Mouse (Mus musculus): Measurements from ENCODE around the gene Apobec4. TPM values are rescaled to one million over a fixed set of nuclear protein-coding genes. Genes with fewer than 3 reads are reported as not detected.

Apobec4 gene
- polyA plus RNA-seq, 1 experiment from 2014 or later, result 0.12 TPM

DNA sequence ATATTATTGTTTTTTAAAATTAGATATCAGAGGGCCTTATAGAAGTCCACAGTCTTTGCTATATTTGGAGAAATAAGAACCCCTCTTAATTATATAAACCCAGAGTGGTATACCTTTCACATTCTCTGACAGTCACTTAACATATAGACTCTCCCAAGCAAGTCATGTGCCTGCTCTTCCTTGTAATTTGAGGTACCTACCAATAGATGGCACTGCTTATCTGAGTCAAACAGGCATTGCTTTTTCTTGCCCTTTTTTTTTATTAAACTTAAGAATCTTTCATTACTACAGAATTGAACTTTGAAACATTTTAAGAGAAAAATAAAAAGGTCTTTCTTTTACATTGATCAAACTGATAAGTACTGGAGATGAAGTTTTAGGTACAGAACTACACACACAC lies 26.1 kb upstream of the Apobec4 start:
- ATAC-seq (ENCODE audit: borderline replicate concordance, extremely low read depth, low FRiP score, low TSS enrichment), result no peak
- H3K4me2 ChIP-seq, result no peak overlapping the region

DNA sequence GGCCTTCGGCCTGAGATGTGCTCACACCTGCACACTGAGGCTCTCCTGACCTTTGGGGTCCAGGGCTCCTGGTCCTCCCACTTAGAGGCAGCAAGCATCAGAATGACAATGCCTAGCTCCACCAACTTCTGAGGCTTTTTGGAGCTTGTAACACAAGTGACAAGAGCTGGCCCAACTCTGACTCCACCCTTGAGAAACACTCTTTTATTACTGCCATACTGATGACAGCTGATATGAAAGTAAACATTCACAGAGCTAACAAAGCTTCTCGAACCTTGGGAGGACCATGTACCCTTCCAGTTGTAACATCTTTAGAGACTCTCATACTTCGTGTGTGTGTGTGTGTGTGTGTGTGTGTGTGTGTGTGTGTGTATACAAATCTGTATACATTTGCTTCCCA lies 24.3 kb upstream of the Apobec4 start:
- H3K27me3 ChIP-seq, result no peaks in the 10 kb centered on the region
- no peak overlapping the region for H3K4me3 ChIP-seq
- 47% methylated on average over 3 of the region's 3 CpGs for WGBS
- H3K4me1 ChIP-seq, result peaks cover 5% of the 10 kb centered on the region; the same call in 1 of the 2 replicates
- H3K36me3 ChIP-seq, result no peaks in the 10 kb centered on the region
- ATAC-seq (ENCODE audit: borderline replicate concordance, extremely low read depth, low FRiP score, low TSS enrichment), result no peak
- no peak overlapping the region for H3K9ac ChIP-seq
- no peak overlapping the region for H3K27ac ChIP-seq
- no peaks in the 10 kb centered on the region for H3K9me3 ChIP-seq
- no peak overlapping the region for H3K4me2 ChIP-seq

More for the DNA sequence above, 26.1 kb upstream of the Apobec4 start:
- H3K36me3 ChIP-seq, result no peaks in the 10 kb centered on the region
- H3K27ac ChIP-seq, result no peak overlapping the region
- no peaks in the 10 kb centered on the region for H3K9me3 ChIP-seq
- H3K4me1 ChIP-seq, result peaks cover 5% of the 10 kb centered on the region; the same call in 1 of the 2 replicates
- H3K4me3 ChIP-seq, result no peak overlapping the region
- H3K9ac ChIP-seq, result no peak overlapping the region
- no peaks in the 10 kb centered on the region for H3K27me3 ChIP-seq

DNA sequence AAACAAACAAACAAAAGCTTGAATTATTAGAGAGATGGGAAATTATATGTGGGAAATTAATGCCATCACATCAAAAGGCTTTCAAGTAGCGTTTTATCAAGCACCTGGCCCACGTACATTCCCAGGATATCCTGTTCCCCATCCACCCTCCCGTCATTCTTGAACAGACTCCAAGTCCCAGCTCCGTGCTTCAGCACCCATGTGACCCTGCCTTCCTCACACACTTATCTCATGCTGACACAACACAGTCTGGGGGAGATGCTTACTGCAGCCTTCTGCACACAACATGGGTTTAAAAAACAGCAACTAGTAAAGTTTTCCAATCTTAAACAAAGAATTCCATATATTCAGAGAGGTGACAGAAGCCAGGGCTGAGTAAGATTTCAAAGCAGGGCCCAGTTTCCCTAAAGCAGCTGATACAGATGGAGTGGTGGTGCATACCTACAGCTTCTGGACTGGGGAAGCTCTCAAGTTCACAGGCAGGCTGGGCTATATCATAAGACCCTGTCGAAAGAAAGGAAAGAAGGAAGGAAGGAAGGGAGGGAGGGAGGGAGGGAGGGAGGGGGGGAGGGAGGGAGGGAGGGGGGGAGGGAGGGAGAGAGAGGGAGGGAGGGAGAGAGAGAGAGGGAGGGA lies 22.6 kb upstream of the Apobec4 start:
- Histone ChIP-seq H3K36me3 (no peaks in the 10 kb centered on the region), H3K27ac (no peak overlapping the region), H3K4me2 (no peak overlapping the region), H3K27me3 (no peaks in the 10 kb centered on the region), H3K9me3 (no peaks in the 10 kb centered on the region), H3K9ac (no peak overlapping the region), H3K4me1 (peaks cover 5% of the 10 kb centered on the region; the same call in 1 of the 2 replicates), H3K4me3 (no peak overlapping the region)
- no peak for ATAC-seq (ENCODE audit: borderline replicate concordance, extremely low read depth, low FRiP score, low TSS enrichment)
- 21% methylated on average over 4 of the region's 5 CpGs for WGBS

DNA sequence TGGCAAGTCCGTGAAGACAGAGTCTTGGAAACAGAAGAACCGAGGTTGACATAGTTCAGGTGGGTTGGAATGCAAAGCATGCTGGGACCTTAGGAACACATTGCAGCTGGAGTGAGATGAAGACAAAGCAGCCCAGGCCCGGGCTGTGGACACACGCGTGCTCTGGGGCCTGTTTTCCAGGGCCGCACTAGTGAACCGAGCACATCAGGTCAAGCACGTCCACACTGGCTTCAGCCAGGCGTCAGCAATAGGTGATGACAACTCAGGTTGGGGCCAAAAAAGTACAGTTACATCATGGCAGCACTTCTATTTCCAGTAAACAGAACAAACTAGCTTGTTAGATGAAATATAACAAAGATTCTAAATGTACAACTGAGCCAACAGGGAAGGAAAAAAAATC lies 11.6 kb upstream of the Apobec4 start:
- H3K4me1 ChIP-seq, result peaks cover 7% of the 10 kb centered on the region; the same call in 1 of the 2 replicates
- no peak overlapping the region for H3K4me3 ChIP-seq
- H3K36me3 ChIP-seq, result no peaks in the 10 kb centered on the region
- H3K9me3 ChIP-seq, result no peaks in the 10 kb centered on the region
- no peak overlapping the region for H3K27ac ChIP-seq
- WGBS, result 66% methylated on average over 9 of the region's 9 CpGs
- H3K27me3 ChIP-seq, result no peaks in the 10 kb centered on the region
- H3K4me2 ChIP-seq, result no peak overlapping the region
- H3K9ac ChIP-seq, result no peak overlapping the region
- no peak for ATAC-seq (ENCODE audit: borderline replicate concordance, extremely low read depth, low FRiP score, low TSS enrichment)

DNA sequence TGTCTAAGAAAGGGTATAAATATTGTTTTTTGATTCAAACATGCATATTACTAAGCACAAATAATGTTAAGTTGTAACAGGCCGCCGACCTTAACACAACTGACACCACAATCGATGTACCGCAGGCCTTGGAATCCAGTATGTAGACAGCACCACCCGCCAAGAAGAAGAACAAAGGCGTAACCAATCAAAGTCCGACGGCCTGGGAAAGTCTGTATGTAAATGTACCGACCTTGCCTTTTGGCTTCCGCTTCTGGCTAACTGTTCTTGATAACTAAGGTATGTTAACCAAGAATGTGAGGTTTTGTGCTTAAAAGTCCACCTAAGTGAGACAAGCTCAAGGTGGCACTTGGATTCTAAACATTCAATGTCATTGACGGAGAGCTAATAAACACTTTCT lies 11.0 kb upstream of the Apobec4 start:
- Histone ChIP-seq H3K27ac (no peak overlapping the region), H3K9ac (no peak overlapping the region), H3K27me3 (no peaks in the 10 kb centered on the region), H3K4me2 (no peak overlapping the region), H3K4me3 (no peak overlapping the region), H3K4me1 (peaks cover 7% of the 10 kb centered on the region; the same call in 1 of the 2 replicates), H3K36me3 (no peaks in the 10 kb centered on the region), H3K9me3 (no peaks in the 10 kb centered on the region)
- 87% methylated on average over 11 of the region's 11 CpGs for WGBS
- ATAC-seq (ENCODE audit: borderline replicate concordance, extremely low read depth, low FRiP score, low TSS enrichment), result no peak

DNA sequence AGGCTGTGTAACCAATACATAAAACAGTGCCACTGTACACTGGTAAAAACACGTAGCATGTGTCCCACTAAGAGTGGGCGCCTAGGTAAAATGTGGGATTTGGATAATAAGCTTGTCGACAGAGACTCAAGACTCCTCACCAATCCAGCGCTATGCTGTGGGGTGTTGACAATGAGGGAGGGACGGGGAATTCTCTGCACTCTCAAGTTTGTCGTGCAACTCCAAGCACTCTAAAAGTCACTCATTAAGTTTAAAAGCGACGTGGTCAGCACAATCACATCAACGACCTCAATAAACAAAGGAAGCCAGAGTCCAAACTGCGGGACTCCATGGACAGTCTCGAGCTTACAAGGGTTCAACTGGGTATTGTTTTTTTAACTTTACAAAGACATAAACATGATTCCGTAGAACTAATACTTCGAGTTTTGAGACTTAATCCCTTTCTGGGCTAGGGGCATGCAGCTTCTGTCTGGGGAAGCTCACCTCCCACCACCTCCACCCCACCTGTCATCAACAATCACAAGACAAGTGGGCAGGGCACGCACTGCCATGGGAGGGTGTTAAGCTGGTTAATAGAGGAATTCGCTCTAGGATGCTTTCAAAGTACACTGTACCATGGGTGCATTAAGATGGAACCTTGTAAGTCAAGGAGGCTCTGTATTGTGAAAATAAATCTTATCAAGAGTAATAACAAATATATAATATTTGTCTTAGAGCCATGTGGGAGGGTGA lies 7.1 kb upstream of the Apobec4 start:
- Histone ChIP-seq H3K36me3 (no peaks in the 10 kb centered on the region), H3K27ac (no peak overlapping the region), H3K4me3 (no peak overlapping the region), H3K4me2 (no peak overlapping the region), H3K4me1 (peaks cover 7% of the 10 kb centered on the region; the same call in 1 of the 2 replicates), H3K27me3 (no peaks in the 10 kb centered on the region), H3K9ac (no peak overlapping the region), H3K9me3 (no peaks in the 10 kb centered on the region)
- 36% methylated on average over 15 of the region's 15 CpGs for WGBS
- no peak for ATAC-seq (ENCODE audit: borderline replicate concordance, extremely low read depth, low FRiP score, low TSS enrichment)

DNA sequence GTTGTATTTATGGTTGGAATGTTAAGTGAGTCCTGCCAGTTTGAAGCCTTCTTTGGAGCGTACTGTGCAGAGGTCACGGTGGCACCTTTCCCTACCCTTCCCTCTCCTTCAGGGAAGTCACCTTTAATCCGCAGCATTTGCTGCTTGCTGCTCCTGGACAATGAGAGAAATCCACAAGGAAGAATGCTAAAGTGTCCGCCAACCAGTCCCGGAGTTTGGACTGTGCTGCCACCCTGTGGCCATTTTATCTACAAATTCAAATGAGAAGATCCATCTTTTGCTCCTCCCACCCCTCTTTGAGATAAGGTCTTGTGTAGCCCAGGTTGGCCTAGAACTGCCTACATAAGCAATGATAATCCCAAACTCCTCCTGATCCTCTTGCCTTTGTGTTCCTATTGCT lies 3.9 kb upstream of the Apobec4 start:
- Histone ChIP-seq H3K4me2 (no peak overlapping the region), H3K4me3 (no peak overlapping the region), H3K27ac (no peak overlapping the region), H3K4me1 (peaks cover 9% of the 10 kb centered on the region), H3K9me3 (no peaks in the 10 kb centered on the region), H3K9ac (no peak overlapping the region), H3K27me3 (no peaks in the 10 kb centered on the region), H3K36me3 (no peaks in the 10 kb centered on the region)
- 11% methylated on average over 5 of the region's 5 CpGs for WGBS
- ATAC-seq (ENCODE audit: borderline replicate concordance, extremely low read depth, low FRiP score, low TSS enrichment), result no peak

DNA sequence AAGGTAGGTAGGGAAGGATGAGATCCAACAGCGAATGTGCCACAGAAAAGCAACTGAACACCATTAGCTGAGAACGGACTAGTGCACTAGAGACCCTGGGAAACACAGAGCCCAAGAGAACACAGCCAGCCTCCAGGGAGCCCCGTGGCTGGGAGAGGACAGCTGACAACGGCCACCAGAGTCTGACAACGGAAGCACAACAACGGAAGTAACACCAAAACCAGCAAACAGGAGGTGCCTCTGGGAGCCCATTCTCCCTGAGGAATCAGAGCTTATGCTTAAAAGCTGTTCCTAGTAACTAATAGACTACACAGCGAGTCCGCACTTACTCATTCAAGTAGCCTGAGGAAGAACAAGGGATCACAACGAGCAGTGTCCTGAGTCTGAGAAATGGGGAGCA lies 1.1 kb upstream of the Apobec4 start:
- Histone ChIP-seq H3K4me2 (no peak overlapping the region), H3K4me3 (no peak overlapping the region), H3K36me3 (no peaks in the 10 kb centered on the region), H3K4me1 (peaks cover 2% of the 10 kb centered on the region; the same call in 1 of the 2 replicates), H3K9me3 (no peaks in the 10 kb centered on the region), H3K27me3 (no peaks in the 10 kb centered on the region), H3K9ac (no peak overlapping the region), H3K27ac (no peak overlapping the region)
- WGBS, result 61% methylated on average over 9 of the region's 9 CpGs
- ATAC-seq (ENCODE audit: borderline replicate concordance, extremely low read depth, low FRiP score, low TSS enrichment), result no peak

DNA sequence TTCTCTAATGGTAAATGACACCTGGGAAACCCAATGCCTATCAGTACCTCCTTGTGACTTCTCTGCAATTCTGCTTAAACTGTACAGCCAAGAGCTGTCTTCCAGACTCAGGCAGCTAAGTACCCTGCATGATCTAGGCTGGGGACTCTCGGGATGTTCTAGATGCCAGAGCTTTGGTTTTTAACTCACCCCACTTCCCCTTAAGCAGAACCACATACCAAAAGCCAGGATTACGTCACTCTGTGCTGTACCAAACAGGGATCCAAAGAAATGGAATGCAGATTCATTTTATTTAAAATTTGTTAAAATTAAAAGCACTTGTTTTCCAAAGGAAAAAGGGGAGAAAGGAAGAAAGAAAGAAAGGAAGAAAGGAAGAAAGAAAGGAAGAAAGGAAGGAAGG lies 11.4 kb downstream of the Apobec4 start:
- ATAC-seq (ENCODE audit: borderline replicate concordance, extremely low read depth, low FRiP score, low TSS enrichment), result no peak
- 72% methylated on average over 2 of the region's 2 CpGs for WGBS

DNA sequence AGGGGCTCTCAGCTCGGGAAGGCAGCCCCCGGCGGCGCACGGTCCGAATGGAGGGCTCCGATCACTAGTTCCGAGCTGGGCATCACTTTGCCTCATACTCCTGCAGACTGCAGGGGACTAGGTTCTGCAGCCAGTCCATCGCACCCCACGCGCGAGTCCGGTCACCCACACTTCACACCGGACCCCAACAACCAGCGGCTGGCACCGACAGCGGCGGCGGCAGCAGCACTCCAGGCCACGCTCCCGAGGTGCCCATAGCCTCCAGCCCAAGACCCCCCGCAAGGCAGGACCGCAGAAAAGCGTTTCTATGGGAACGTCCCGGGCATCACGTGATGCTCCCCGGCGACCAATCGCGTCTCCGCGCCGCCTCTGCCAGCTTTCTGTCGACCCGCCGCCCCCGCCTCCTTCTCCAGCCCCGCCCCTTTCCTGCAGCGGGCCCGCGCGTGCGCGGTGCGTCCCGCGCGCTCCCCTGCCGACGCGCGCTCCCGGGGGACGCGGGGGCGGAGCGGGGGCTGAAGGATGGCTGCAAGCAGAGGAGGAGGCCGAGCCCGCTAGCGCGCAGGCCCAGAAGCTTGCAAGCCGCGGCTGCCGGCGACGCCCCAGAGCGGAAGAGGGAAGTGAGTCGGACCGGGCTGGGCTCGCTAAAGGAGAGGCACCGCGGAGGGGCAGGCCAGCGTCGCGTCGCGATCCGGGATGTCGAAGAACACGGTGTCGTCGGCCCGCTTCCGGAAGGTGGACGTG lies 15.9 kb downstream of the Apobec4 start, which contains the start of the genes Rgl1 and Arpc5:
TSS of gene Rgl1 (minus strand) at position 320 of the 741 bp plus-strand sequence.
TSS of gene Arpc5 (plus strand) at position 511 of the 741 bp plus-strand sequence.
- 1% methylated on average over 75 of the region's 86 CpGs for WGBS
- H3K4me3 ChIP-seq, result peak within 1 kb of the TSS; percentile 99
- peak; percentile 98 for ATAC-seq (ENCODE audit: borderline replicate concordance, extremely low read depth, low FRiP score, low TSS enrichment)

More for the DNA sequence above, 11.4 kb downstream of the Apobec4 start:
- H3K27ac ChIP-seq, result no peak overlapping the region
- no peaks in the 10 kb centered on the region for H3K36me3 ChIP-seq
- H3K4me3 ChIP-seq, result no peak overlapping the region
- no peaks in the 10 kb centered on the region for H3K9me3 ChIP-seq
- H3K4me2 ChIP-seq, result no peak overlapping the region
- H3K9ac ChIP-seq, result no peak overlapping the region
- H3K4me1 ChIP-seq, result peaks cover 13% of the 10 kb centered on the region
- H3K27me3 ChIP-seq, result peaks cover 5% of the 10 kb centered on the region; the same call in 1 of the 2 replicates

DNA sequence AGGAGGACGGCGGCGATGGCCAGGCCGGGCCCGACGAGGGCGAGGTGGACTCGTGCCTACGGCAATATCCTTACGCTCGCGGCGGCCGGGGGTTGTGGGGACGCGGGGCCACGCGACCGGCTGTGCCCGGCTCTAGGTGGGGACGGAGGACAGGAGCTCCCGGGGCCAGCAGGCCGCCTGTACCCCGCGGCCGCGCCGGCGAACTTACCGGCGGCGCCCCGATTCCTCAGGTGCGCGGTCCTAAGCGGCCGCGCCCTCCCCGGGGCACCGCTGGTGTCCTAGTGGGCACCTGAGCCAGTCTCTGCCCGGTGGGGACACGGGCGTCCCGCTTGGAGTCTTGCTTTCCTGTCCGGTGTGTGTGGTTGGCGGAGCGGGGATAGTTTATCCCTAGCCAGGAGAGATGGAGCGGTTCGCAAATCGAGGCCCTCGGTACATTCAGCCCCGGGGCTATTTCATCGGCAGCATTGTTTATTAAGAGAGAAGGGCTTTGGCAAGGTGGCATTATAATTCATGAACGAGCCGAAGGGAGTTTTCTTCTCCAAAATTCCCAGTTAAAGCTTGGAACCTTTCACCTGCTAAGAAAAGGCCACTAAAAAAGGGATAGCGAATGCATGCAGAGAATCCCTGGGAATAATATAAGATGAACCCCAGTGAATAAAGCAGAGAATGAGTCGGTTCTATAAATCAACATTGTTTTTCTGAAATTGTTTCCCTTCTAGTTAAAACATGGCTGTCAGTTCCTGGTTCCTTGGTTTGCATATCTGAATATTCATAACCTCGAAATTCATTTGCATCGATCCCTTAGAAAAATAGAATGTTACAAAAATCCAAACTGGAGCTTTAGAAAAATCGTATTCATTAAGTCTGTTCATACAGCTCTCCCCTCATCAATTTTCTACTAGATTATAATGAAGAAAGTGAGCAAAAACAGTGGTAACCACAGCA lies 16.7 kb downstream of the Apobec4 start:
- ATAC-seq (ENCODE audit: borderline replicate concordance, extremely low read depth, low FRiP score, low TSS enrichment), result peak; percentile 49
- H3K9ac ChIP-seq, result peak overlapping the region; percentile 95
- peaks cover 15% of the 10 kb centered on the region for H3K4me1 ChIP-seq
- H3K36me3 ChIP-seq, result peaks cover 24% of the 10 kb centered on the region
- peak overlapping the region; percentile 87 for H3K27ac ChIP-seq
- peaks cover 5% of the 10 kb centered on the region; the same call in 1 of the 2 replicates for H3K27me3 ChIP-seq
- H3K4me3 ChIP-seq, result peak overlapping the region; percentile 99
- H3K9me3 ChIP-seq, result no peaks in the 10 kb centered on the region
- WGBS, result 1% methylated on average over 56 of the region's 60 CpGs
- H3K4me2 ChIP-seq, result peak overlapping the region; percentile 98

More for the DNA sequence above, 15.9 kb downstream of the Apobec4 start, which contains the start of the genes Rgl1 and Arpc5:
- peaks cover 16% of the 10 kb centered on the region for H3K36me3 ChIP-seq
- peak within 1 kb of the TSS; percentile 98 for H3K4me2 ChIP-seq
- H3K9ac ChIP-seq, result peak within 1 kb of the TSS; percentile 95
- H3K27ac ChIP-seq, result peak within 1 kb of the TSS; percentile 87
- peaks cover 15% of the 10 kb centered on the region for H3K4me1 ChIP-seq
- peaks cover 5% of the 10 kb centered on the region; the same call in 1 of the 2 replicates for H3K27me3 ChIP-seq
- H3K9me3 ChIP-seq, result no peaks in the 10 kb centered on the region
